Mouse (Mus musculus): ENCODE measurements at regions not wholly inside any gene's neighbourhood (a gene's known extent, or its start where the extent isn't known, plus 50 kb on each side); places are given as distances from the start of the nearest gene placed in this dataset.

DNA sequence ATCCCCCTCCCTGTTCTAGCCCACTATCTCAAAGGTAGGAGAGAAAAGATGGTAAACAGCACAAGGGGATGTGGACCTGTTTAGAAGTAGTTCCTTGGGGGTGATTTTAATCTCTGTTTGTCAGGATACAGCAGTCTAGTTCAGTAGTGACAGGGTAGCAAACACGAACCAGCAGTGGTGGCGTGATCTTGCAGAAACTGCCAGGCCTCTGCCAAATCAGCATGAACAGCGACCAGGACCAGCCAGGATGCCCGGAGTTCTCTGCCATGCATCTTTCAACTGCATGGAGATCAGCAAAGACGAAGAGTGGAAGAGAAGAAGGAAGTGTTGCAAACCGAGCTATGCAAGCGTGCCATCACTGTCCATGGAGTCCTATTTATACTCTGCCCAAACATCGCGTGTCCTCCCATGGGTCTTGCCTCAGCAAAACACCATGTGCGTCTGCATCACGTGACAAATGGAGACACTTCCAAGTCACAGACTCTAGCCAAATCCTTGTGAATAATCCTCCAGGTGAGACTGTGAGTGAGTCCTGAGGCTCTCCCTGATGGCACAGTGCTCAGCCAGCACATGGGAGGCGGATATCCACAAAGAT lies 155.2 kb upstream of the Cxcr4 start:
- DNase-seq (ENCODE audit: low spot score): no peak
- Histone ChIP-seq H3K4me2 (replicated peaks) (no peak overlapping the region), H3K4me3 (replicated peaks; ENCODE audit: low read length) (no peak overlapping the region), H3K36me3 (replicated peaks; ENCODE audit: control insufficient read depth, insufficient read depth) (no peaks in the 10 kb centered on the region), H3K27ac (no peak overlapping the region), H3K9me3 (ENCODE audit: control insufficient read depth, low read length) (no peaks in the 10 kb centered on the region), H3K9ac (no peak overlapping the region), H3K4me1 (replicated peaks; ENCODE audit: control insufficient read depth, insufficient read depth, low read length) (no peaks in the 10 kb centered on the region), H3K27me3 (ENCODE audit: control insufficient read depth, insufficient read depth, low read length) (no peaks in the 10 kb centered on the region)
- WGBS: 89% methylated on average over 12 of the region's 12 CpGs
- no peak for ATAC-seq (ENCODE audit: low FRiP score)

GRCm38 (mm10) chr1:128746461-128747009 lies 154.4 kb upstream of the Cxcr4 start:
- Histone ChIP-seq H3K36me3 (replicated peaks; ENCODE audit: control insufficient read depth, insufficient read depth) (no peaks in the 10 kb centered on the region), H3K4me3 (replicated peaks; ENCODE audit: low read length) (no peak overlapping the region), H3K27ac (no peak overlapping the region), H3K9ac (no peak overlapping the region), H3K4me1 (replicated peaks; ENCODE audit: control insufficient read depth, insufficient read depth, low read length) (no peaks in the 10 kb centered on the region), H3K27me3 (ENCODE audit: control insufficient read depth, insufficient read depth, low read length) (no peaks in the 10 kb centered on the region), H3K4me2 (replicated peaks) (no peak overlapping the region), H3K9me3 (ENCODE audit: control insufficient read depth, low read length) (no peaks in the 10 kb centered on the region)
- ATAC-seq (ENCODE audit: low FRiP score) (no peak), DNase-seq (ENCODE audit: low spot score) (no peak)
- WGBS: 66% methylated on average over 3 of the region's 3 CpGs

DNA sequence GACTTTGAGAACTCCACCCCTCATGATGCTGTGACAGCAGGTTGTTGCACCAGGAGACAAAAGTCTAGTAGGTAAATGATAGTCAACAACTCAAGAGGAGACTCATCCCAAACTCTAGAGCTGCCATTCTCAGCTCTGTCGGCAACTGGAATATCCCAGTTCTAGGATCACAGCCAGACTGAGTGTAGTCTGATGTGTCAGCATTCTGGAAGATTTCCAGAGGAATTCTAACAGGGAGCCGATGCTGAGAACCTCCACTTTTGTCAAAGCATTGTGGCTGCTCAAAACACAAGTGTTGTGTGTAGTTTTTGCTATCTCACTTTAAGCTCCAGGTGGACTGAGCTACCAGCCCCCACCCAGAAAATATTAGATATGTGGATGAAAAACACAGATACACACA lies 148.5 kb upstream of the Cxcr4 start:
- H3K36me3 ChIP-seq (replicated peaks; ENCODE audit: control insufficient read depth, insufficient read depth): no peaks in the 10 kb centered on the region
- H3K4me3 ChIP-seq (replicated peaks; ENCODE audit: low read length): no peak overlapping the region
- H3K4me2 ChIP-seq (replicated peaks): no peak overlapping the region
- whole genome bisulfite sequencing: 70% methylated on average over 2 of the region's 2 CpGs
- H3K4me1 ChIP-seq (replicated peaks; ENCODE audit: control insufficient read depth, insufficient read depth, low read length): no peaks in the 10 kb centered on the region
- no peak for ATAC-seq (ENCODE audit: low FRiP score)
- no peaks in the 10 kb centered on the region for H3K27me3 ChIP-seq (ENCODE audit: control insufficient read depth, insufficient read depth, low read length)
- no peak overlapping the region for H3K9ac ChIP-seq
- DNase-seq (ENCODE audit: low spot score): no peak
- H3K9me3 ChIP-seq (ENCODE audit: control insufficient read depth, low read length): no peaks in the 10 kb centered on the region
- no peak overlapping the region for H3K27ac ChIP-seq

GRCm38 (mm10) chr1:128738152-128738551 lies 146.1 kb upstream of the Cxcr4 start:
- Histone ChIP-seq H3K9me3 (ENCODE audit: control insufficient read depth, low read length) (no peaks in the 10 kb centered on the region), H3K9ac (no peak overlapping the region), H3K27me3 (ENCODE audit: control insufficient read depth, insufficient read depth, low read length) (no peaks in the 10 kb centered on the region), H3K4me3 (replicated peaks; ENCODE audit: low read length) (no peak overlapping the region), H3K4me1 (replicated peaks; ENCODE audit: control insufficient read depth, insufficient read depth, low read length) (no peaks in the 10 kb centered on the region), H3K27ac (no peak overlapping the region), H3K36me3 (replicated peaks; ENCODE audit: control insufficient read depth, insufficient read depth) (no peaks in the 10 kb centered on the region), H3K4me2 (replicated peaks) (no peak overlapping the region)
- ATAC-seq (ENCODE audit: low FRiP score) (no peak), DNase-seq (ENCODE audit: low spot score) (no peak)
- 84% methylated on average over 4 of the region's 4 CpGs for WGBS

- Histone ChIP-seq H3K4me1 (replicated peaks; ENCODE audit: control insufficient read depth, insufficient read depth, low read length) (no peaks in the 10 kb centered on the region), H3K9me3 (ENCODE audit: control insufficient read depth, low read length) (no peaks in the 10 kb centered on the region), H3K27me3 (ENCODE audit: control insufficient read depth, insufficient read depth, low read length) (no peaks in the 10 kb centered on the region), H3K27ac (no peak overlapping the region), H3K4me3 (replicated peaks; ENCODE audit: low read length) (no peak overlapping the region), H3K36me3 (replicated peaks; ENCODE audit: control insufficient read depth, insufficient read depth) (no peaks in the 10 kb centered on the region), H3K9ac (no peak overlapping the region), H3K4me2 (replicated peaks) (no peak overlapping the region)
- 76% methylated on average over 2 of the region's 2 CpGs for WGBS
- no peak for ATAC-seq (ENCODE audit: low FRiP score)
- DNase-seq (ENCODE audit: low spot score): no peak
Measured at GRCm38 (mm10) chr1:128734857-128735256, 142.8 kb upstream of the Cxcr4 start.

DNA sequence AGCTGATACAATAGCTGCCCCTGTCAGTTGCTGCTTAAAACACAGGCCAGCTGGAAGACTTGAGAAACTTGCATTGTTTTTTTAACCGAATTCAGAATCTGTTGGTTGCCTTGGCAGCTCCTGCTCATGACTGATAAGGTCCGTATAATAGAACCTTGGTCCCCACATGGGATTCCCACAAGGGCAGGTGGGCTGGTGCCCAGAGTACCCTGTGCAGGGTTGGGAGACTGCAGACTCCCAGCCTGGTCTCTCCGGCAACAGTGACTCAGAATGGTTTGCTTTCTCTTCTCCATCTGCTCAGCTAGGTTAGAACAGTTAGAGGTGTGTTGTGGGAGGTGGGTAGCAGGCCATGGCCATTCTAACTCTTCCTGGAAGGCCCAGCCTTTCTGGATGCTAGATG lies 139.4 kb upstream of the Cxcr4 start:
- ATAC-seq (ENCODE audit: low FRiP score) (no peak), DNase-seq (ENCODE audit: low spot score) (no peak)
- Histone ChIP-seq H3K4me1 (replicated peaks; ENCODE audit: control insufficient read depth, insufficient read depth, low read length) (no peaks in the 10 kb centered on the region), H3K27ac (no peak overlapping the region), H3K4me3 (replicated peaks; ENCODE audit: low read length) (no peak overlapping the region), H3K4me2 (replicated peaks) (no peak overlapping the region), H3K36me3 (replicated peaks; ENCODE audit: control insufficient read depth, insufficient read depth) (no peaks in the 10 kb centered on the region), H3K27me3 (ENCODE audit: control insufficient read depth, insufficient read depth, low read length) (no peaks in the 10 kb centered on the region), H3K9ac (no peak overlapping the region), H3K9me3 (ENCODE audit: control insufficient read depth, low read length) (no peaks in the 10 kb centered on the region)
- WGBS: 65% methylated on average over 3 of the region's 3 CpGs

GRCm38 (mm10) chr1:128724433-128725091 lies 132.5 kb upstream of the Cxcr4 start:
- Histone ChIP-seq H3K4me2 (replicated peaks) (no peak overlapping the region), H3K36me3 (replicated peaks; ENCODE audit: control insufficient read depth, insufficient read depth) (no peaks in the 10 kb centered on the region), H3K4me3 (replicated peaks; ENCODE audit: low read length) (no peak overlapping the region), H3K27me3 (ENCODE audit: control insufficient read depth, insufficient read depth, low read length) (no peaks in the 10 kb centered on the region), H3K9me3 (ENCODE audit: control insufficient read depth, low read length) (no peaks in the 10 kb centered on the region), H3K27ac (no peak overlapping the region), H3K9ac (no peak overlapping the region), H3K4me1 (replicated peaks; ENCODE audit: control insufficient read depth, insufficient read depth, low read length) (no peaks in the 10 kb centered on the region)
- no peak for DNase-seq (ENCODE audit: low spot score)
- 88% methylated on average over 6 of the region's 6 CpGs for WGBS
- ATAC-seq (ENCODE audit: low FRiP score): no peak

- Histone ChIP-seq H3K4me2 (replicated peaks) (no peak overlapping the region), H3K9me3 (ENCODE audit: control insufficient read depth, low read length) (no peaks in the 10 kb centered on the region), H3K36me3 (replicated peaks; ENCODE audit: control insufficient read depth, insufficient read depth) (no peaks in the 10 kb centered on the region), H3K27ac (no peak overlapping the region), H3K4me3 (replicated peaks; ENCODE audit: low read length) (no peak overlapping the region), H3K27me3 (ENCODE audit: control insufficient read depth, insufficient read depth, low read length) (no peaks in the 10 kb centered on the region), H3K4me1 (replicated peaks; ENCODE audit: control insufficient read depth, insufficient read depth, low read length) (no peaks in the 10 kb centered on the region), H3K9ac (no peak overlapping the region)
- ATAC-seq (ENCODE audit: low FRiP score): no peak
- no peak for DNase-seq (ENCODE audit: low spot score)
- WGBS: 47% methylated on average over 3 of the region's 3 CpGs
Measured at GRCm38 (mm10) chr1:128723843-128724242, 131.8 kb upstream of the Cxcr4 start.

DNA sequence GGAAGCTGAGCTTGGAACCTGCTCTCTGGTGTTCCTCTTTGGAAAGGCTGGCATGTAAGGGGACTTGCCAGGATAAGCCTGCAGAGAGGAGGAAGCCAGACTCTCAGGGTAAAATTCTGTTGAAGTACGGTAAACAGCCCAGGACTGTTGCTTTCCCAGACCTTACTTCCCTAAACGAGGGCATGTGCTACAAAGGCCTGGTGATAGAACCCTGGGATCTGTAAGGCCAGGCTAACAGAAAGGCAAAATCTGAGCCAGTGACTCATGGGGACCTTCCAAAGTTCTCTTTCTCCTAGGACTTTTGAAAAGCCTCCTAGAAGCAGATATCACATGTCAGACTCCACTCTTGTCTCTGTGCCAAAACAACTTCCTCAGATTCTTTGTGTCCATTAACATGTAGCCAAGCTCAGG lies 130.0 kb upstream of the Cxcr4 start:
- no peak overlapping the region for H3K9ac ChIP-seq
- ATAC-seq (ENCODE audit: low FRiP score) (no peak), DNase-seq (ENCODE audit: low spot score) (no peak)
- H3K27ac ChIP-seq: no peak overlapping the region
- no peak overlapping the region for H3K4me3 ChIP-seq (replicated peaks; ENCODE audit: low read length)
- H3K27me3 ChIP-seq (ENCODE audit: control insufficient read depth, insufficient read depth, low read length): no peaks in the 10 kb centered on the region
- H3K4me1 ChIP-seq (replicated peaks; ENCODE audit: control insufficient read depth, insufficient read depth, low read length): no peaks in the 10 kb centered on the region
- H3K9me3 ChIP-seq (ENCODE audit: control insufficient read depth, low read length): no peaks in the 10 kb centered on the region
- WGBS: 82% methylated on average over 2 of the region's 2 CpGs
- no peaks in the 10 kb centered on the region for H3K36me3 ChIP-seq (replicated peaks; ENCODE audit: control insufficient read depth, insufficient read depth)
- no peak overlapping the region for H3K4me2 ChIP-seq (replicated peaks)

All from hindbrain, embryonic 14.5 days (tissue).